Mouse (Mus musculus) lung, adult 2 months (tissue): ENCODE results near the gene Grk5. TPM values are rescaled to one million over a fixed set of nuclear protein-coding genes. Genes with fewer than 3 reads are reported as not detected.

ENCODE experiments used
- DNase-seq: peaks from one replicate; pipeline ENCODE4 v3.0.0; 2022
- H3K4me1 ChIP-seq: fragments of 200-500 bp; 2 replicates; pipeline ENCODE4 v1.6.1; 2011; ENCODE audit warnings: low read length; ENCODE audit not compliant: control insufficient read depth, insufficient read depth
- H3K4me3 ChIP-seq: fragments of 200-500 bp; replicated peaks from 2 replicates; pipeline ENCODE3; 2011; ENCODE audit warnings: low read depth, mild to moderate bottlenecking, control low read depth, low read length; ENCODE audit errors: extremely low read depth
- CTCF ChIP-seq: fragments of 200-500 bp; IDR thresholded peaks from 2 replicates; pipeline ENCODE4 v1.5.1; 2011; ENCODE audit warnings: mild to moderate bottlenecking, low read length, control low read depth; ENCODE audit not compliant: insufficient read depth
- POLR2A ChIP-seq: fragments of 200-500 bp; IDR thresholded peaks from 2 replicates; pipeline ENCODE4 v1.6.1; 2011; ENCODE audit warnings: low read depth, mild to moderate bottlenecking, control low read depth, low read length, borderline replicate concordance; ENCODE audit errors: extremely low read depth
- WGBS: fragments of 180-500 bp; shearing (Covaris S2); methylation state at CpG from one replicate; pipeline ENCODE4 v1.1.7; 2018; 5-methylcytosine and 5-hydroxymethylcytosine counted together
- polyA plus RNA-seq: library from polyadenylated mRNA; depleted of rRNA; stranded (reverse); fragments of >200 nt; gene quantifications from 2 replicates; pipeline ENCODE4 v1.2.3, GENCODE M21; 2012

The Grk5 gene
- polyA plus RNA-seq, 1 experiment = 10.8 TPM

- DNase-seq = no peak
- no peak overlapping the region for H3K4me3 ChIP-seq
- H3K4me1 ChIP-seq = peaks cover 13% of the 10 kb centered on the region
- 72% methylated on average over 1 of the region's 1 CpGs for WGBS
- TF ChIP-seq CTCF = no peak
- TF ChIP-seq POLR2A = no peak
Observed at GRCm38 (mm10) chr19:60967909-60968308, 78.4 kb downstream of the Grk5 start.

- 64% methylated on average over 3 of the region's 3 CpGs for WGBS
- DNase-seq = no peak
- TF ChIP-seq CTCF (no peak), POLR2A (no peak)
- Histone ChIP-seq H3K4me1 (peaks cover 13% of the 10 kb centered on the region), H3K4me3 (no peak overlapping the region)
Observed at GRCm38 (mm10) chr19:60970406-60970805, 80.9 kb downstream of the Grk5 start.

GRCm38 (mm10) chr19:60971598-60971997, 82.0 kb downstream of the Grk5 start:
- DNase-seq = no peak
- TF ChIP-seq POLR2A = no peak
- TF ChIP-seq CTCF = no peak
- H3K4me1 ChIP-seq = peaks cover 13% of the 10 kb centered on the region
- no peak overlapping the region for H3K4me3 ChIP-seq
- WGBS = 92% methylated on average over 1 of the region's 1 CpGs

GRCm38 (mm10) chr19:60972281-60973015, 82.9 kb downstream of the Grk5 start:
- Histone ChIP-seq H3K4me3 (no peak overlapping the region), H3K4me1 (peaks cover 13% of the 10 kb centered on the region)
- DNase-seq = peak; percentile 44
- no peak for TF ChIP-seq POLR2A
- WGBS = 58% methylated on average over 1 of the region's 1 CpGs

- no peak overlapping the region for H3K4me3 ChIP-seq
- H3K4me1 ChIP-seq = peaks cover 16% of the 10 kb centered on the region
- DNase-seq = no peak
- 70% methylated on average over 2 of the region's 2 CpGs for WGBS
- TF ChIP-seq CTCF = no peak
- no peak for TF ChIP-seq POLR2A
Observed at GRCm38 (mm10) chr19:60973508-60973907, 84.0 kb downstream of the Grk5 start.

GRCm38 (mm10) chr19:60979581-60979980, 90.0 kb downstream of the Grk5 start:
- H3K4me1 ChIP-seq = peaks cover 3% of the 10 kb centered on the region; the same call in 1 of the 2 replicates
- H3K4me3 ChIP-seq = no peak overlapping the region
- 74% methylated on average over 1 of the region's 1 CpGs for WGBS
- DNase-seq = no peak
- TF ChIP-seq POLR2A = no peak
- no peak for TF ChIP-seq CTCF

- H3K4me1 ChIP-seq = peaks cover 3% of the 10 kb centered on the region; the same call in 1 of the 2 replicates
- WGBS = 79% methylated on average over 5 of the region's 5 CpGs
- TF ChIP-seq POLR2A = no peak
- TF ChIP-seq CTCF = no peak
Observed at GRCm38 (mm10) chr19:60981391-60981790, 91.8 kb downstream of the Grk5 start.

GRCm38 (mm10) chr19:60981894-60982293, 92.3 kb downstream of the Grk5 start:
- DNase-seq = no peak
- Histone ChIP-seq H3K4me3 (no peak overlapping the region), H3K4me1 (peaks cover 3% of the 10 kb centered on the region; the same call in 1 of the 2 replicates)
- WGBS = 70% methylated on average over 2 of the region's 2 CpGs
- TF ChIP-seq CTCF (no peak), POLR2A (no peak)

More at GRCm38 (mm10) chr19:60981391-60981790, 91.8 kb downstream of the Grk5 start:
- DNase-seq = no peak
- H3K4me3 ChIP-seq = no peak overlapping the region

- Histone ChIP-seq H3K4me3 (no peak overlapping the region), H3K4me1 (no peaks in the 10 kb centered on the region)
- 71% methylated on average over 5 of the region's 5 CpGs for WGBS
- no peak for DNase-seq
- TF ChIP-seq CTCF (no peak), POLR2A (no peak)
Observed at GRCm38 (mm10) chr19:60989766-60990165, 100.2 kb downstream of the Grk5 start.

- no peak for DNase-seq
- Histone ChIP-seq H3K4me1 (no peaks in the 10 kb centered on the region), H3K4me3 (no peak overlapping the region)
- TF ChIP-seq POLR2A = no peak
- TF ChIP-seq CTCF = no peak
- WGBS = 65% methylated on average over 3 of the region's 3 CpGs
Observed at GRCm38 (mm10) chr19:60994214-60994613, 104.7 kb downstream of the Grk5 start.
